In the genomic region with DNA sequence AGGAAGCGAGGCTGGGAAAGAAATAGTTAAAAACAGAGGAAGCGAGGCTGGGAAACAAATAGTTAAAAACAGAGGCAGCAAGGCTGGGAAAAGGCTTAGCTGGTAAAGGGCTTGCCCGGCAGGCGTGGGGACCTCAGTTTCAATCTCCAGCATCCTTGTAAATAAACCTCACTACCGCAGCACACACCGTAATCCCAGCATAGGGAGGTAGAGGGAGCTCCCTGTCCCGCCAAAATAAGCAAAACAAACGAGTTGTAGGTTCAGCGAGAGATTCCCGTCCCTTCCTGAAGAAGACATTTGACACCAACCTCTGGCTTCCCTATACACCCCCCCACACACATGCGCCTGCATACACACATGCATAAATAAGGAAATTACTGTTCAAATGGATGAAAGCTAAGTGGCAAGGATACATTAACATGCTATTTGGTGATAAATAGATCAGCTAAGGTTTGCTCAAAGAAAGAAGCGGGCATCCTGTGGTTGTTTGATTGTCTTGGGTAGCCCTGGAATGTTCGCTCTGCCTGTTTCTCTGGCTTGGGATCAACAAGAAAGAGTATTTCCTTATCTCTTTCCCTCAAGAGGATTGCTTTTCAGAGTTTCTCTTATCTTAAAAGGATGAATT, we compare ENCODE assay signal across 8 mouse cellular contexts. TPM values are rescaled to one million over a fixed set of nuclear protein-coding genes. Genes with fewer than 3 reads are reported as not detected.
DNase-seq lines count a peak whose midpoint lies in the region; ATAC-seq and TF ChIP-seq lines count a peak whose summit lies in the region.

No protein-coding gene starts in this region.

- peak overlapping the region; percentile 68 for H3K4me2 ChIP-seq in heart, embryonic 16.5 days (ENCODE audit: low read depth, low read length)
- peak overlapping the region; percentile 48 for H3K4me2 ChIP-seq in limb, embryonic 14.5 days (replicated peaks; ENCODE audit: low read depth, low read length, severe bottlenecking)
- H3K4me2 ChIP-seq in neural tube, embryonic 15.5 days = peak overlapping the region; percentile 56

- peak overlapping the region; percentile 51 for H3K4me3 ChIP-seq in heart, embryonic 10.5 days
- peak overlapping the region; percentile 35 for H3K4me3 ChIP-seq in heart, embryonic 16.5 days (ENCODE audit: low read length)
- peak overlapping the region; percentile 22 for H3K4me3 ChIP-seq in limb, embryonic 14.5 days (replicated peaks; ENCODE audit: low read length)
- H3K4me3 ChIP-seq in neural tube, embryonic 15.5 days (replicated peaks) = peak overlapping the region; percentile 33

- 5% methylated on average over 13 of the region's 13 CpGs for WGBS in heart, embryonic 10.5 days
- WGBS in heart, embryonic 16.5 days = 4% methylated on average over 13 of the region's 13 CpGs
- 11% methylated on average over 13 of the region's 13 CpGs for WGBS in limb, embryonic 14.5 days
- WGBS in neural tube, embryonic 15.5 days = 19% methylated on average over 13 of the region's 13 CpGs

- no peaks in the 10 kb centered on the region for H3K27me3 ChIP-seq in heart, embryonic 10.5 days (ENCODE audit: insufficient read depth, poor library complexity, severe bottlenecking)
- H3K27me3 ChIP-seq in heart, embryonic 16.5 days (ENCODE audit: control insufficient read depth, insufficient read depth, low read length) = no peaks in the 10 kb centered on the region
- no peaks in the 10 kb centered on the region for H3K27me3 ChIP-seq in limb, embryonic 14.5 days (ENCODE audit: control insufficient read depth, insufficient read depth, low read length)
- H3K27me3 ChIP-seq in neural tube, embryonic 15.5 days (replicated peaks) = no peaks in the 10 kb centered on the region

- no peak for ATAC-seq in heart, embryonic 16.5 days (replicated peaks; ENCODE audit: extremely low read depth, insufficient read depth, low FRiP score)
- ATAC-seq in limb, embryonic 14.5 days (ENCODE audit: low FRiP score, low read depth) = peak; percentile 48; the same call in 1 of the 2 replicates
- peak; percentile 67 for ATAC-seq in neural tube, embryonic 15.5 days (ENCODE audit: low FRiP score)
- ATAC-seq in erythroid progenitor cell, adult 5-6 weeks (replicated peaks; ENCODE audit: low FRiP score, poor library complexity, severe bottlenecking) = no peak

- intact Hi-C loops in left cerebral cortex, postnatal 36 days (cut with DNase I) = loop anchor here (10.0 kb wide), 3 partner anchors 88 to 548 kb away; a partner anchor contains a TSS

- no peak for TF ChIP-seq POLR2A in limb, embryonic 14.5 days (IDR thresholded peaks at IDR 0.05; ENCODE audit: borderline replicate concordance, extremely low read depth, insufficient read depth, insufficient read length)

- H3K9ac ChIP-seq in heart, embryonic 16.5 days (ENCODE audit: low read length) = peak overlapping the region; percentile 35; the same call in 1 of the 2 replicates
- no peak overlapping the region for H3K9ac ChIP-seq in limb, embryonic 14.5 days (ENCODE audit: low read depth, low read length, severe bottlenecking)
- peak overlapping the region; percentile 40 for H3K9ac ChIP-seq in neural tube, embryonic 15.5 days (replicated peaks)

- no peaks in the 10 kb centered on the region for H3K9me3 ChIP-seq in heart, embryonic 10.5 days
- H3K9me3 ChIP-seq in heart, embryonic 16.5 days (replicated peaks; ENCODE audit: control insufficient read depth, low read length) = no peaks in the 10 kb centered on the region
- no peaks in the 10 kb centered on the region for H3K9me3 ChIP-seq in limb, embryonic 14.5 days (ENCODE audit: control insufficient read depth, low read length)
- H3K9me3 ChIP-seq in neural tube, embryonic 15.5 days (replicated peaks) = no peaks in the 10 kb centered on the region

- peak overlapping the region; percentile 37 for H3K27ac ChIP-seq in heart, embryonic 10.5 days
- no peak overlapping the region for H3K27ac ChIP-seq in heart, embryonic 16.5 days (ENCODE audit: low read length)
- no peak overlapping the region for H3K27ac ChIP-seq in limb, embryonic 14.5 days (replicated peaks; ENCODE audit: low read depth, low read length)
- H3K27ac ChIP-seq in neural tube, embryonic 15.5 days (replicated peaks) = no peak overlapping the region

- no peaks in the 10 kb centered on the region for H3K36me3 ChIP-seq in heart, embryonic 10.5 days
- no peaks in the 10 kb centered on the region for H3K36me3 ChIP-seq in heart, embryonic 16.5 days (ENCODE audit: control insufficient read depth, insufficient read depth)
- H3K36me3 ChIP-seq in limb, embryonic 14.5 days (ENCODE audit: control insufficient read depth, insufficient read depth, low read length) = no peaks in the 10 kb centered on the region
- no peaks in the 10 kb centered on the region for H3K36me3 ChIP-seq in neural tube, embryonic 15.5 days

- H3K4me1 ChIP-seq in heart, embryonic 10.5 days = peaks cover 39% of the 10 kb centered on the region
- H3K4me1 ChIP-seq in heart, embryonic 16.5 days (ENCODE audit: control insufficient read depth, insufficient read depth, low read length) = peaks cover 9% of the 10 kb centered on the region
- H3K4me1 ChIP-seq in limb, embryonic 14.5 days (ENCODE audit: control insufficient read depth, insufficient read depth, low read length) = peaks cover 6% of the 10 kb centered on the region
- peaks cover 20% of the 10 kb centered on the region for H3K4me1 ChIP-seq in neural tube, embryonic 15.5 days

- peak; percentile 84 for DNase-seq in heart, embryonic 10.5 days (ENCODE audit: low spot score)
- DNase-seq in heart, adult 9 months (ENCODE audit: low spot score in 2 of 2) = no peak
- DNase-seq in brain, adult 2 months (ENCODE audit: low read depth, low spot score) = peak; percentile 34
- peak; percentile 44 for DNase-seq in limb, embryonic 14.5 days (ENCODE audit: low spot score)
- DNase-seq in left cerebral cortex, postnatal 36 days (ENCODE audit: low spot score in 2 of 2) = no peak

RNA-seq across cellular contexts. Expression of a gene that starts 14.2 kb away (rescaled TPM):
- polyA plus RNA-seq in heart, embryonic 10.5 days (2016; fragmentation: Nextera tagmentation; extraction: Ambion mirVana) = 0.13 TPM in 1 of 2 replicates, not detected in the other
- 0.21 and 0.33 TPM in 2 replicates for polyA plus RNA-seq in heart, embryonic 16.5 days (2015; fragmentation: Nextera tagmentation; extraction: Ambion mirVana)
- 0.04 TPM in 2 replicates for polyA plus RNA-seq in limb, embryonic 14.5 days (2012; rRNA removed)
- not detected in 2 replicates for polyA plus RNA-seq in limb, embryonic 14.5 days (2014; fragmentation: Nextera tagmentation; extraction: Ambion mirVana)
- 0.37 and 0.72 TPM in 2 replicates for polyA plus RNA-seq in neural tube, embryonic 15.5 days (2015; fragmentation: Nextera tagmentation; extraction: Ambion mirVana)
- total RNA-seq in erythroid progenitor cell, adult 5-6 weeks (2015; ENCODE audit: low replicate concordance) = not detected in 2 replicates
- total RNA-seq in erythroid progenitor cell, adult 5-6 weeks (2017; ENCODE audit: low replicate concordance) = not detected in 2 replicates
- under 1 TPM; 0.15 to 0.43 TPM for total RNA-seq in left cerebral cortex, postnatal 36 days (2021)

RNA-seq across cellular contexts. Expression of a gene that starts 25.2 kb away (rescaled TPM):
- 166 and 209 TPM in 2 replicates for polyA plus RNA-seq in heart, embryonic 10.5 days (2016; fragmentation: Nextera tagmentation; extraction: Ambion mirVana)
- 246 and 263 TPM in 2 replicates for polyA plus RNA-seq in heart, embryonic 16.5 days (2015; fragmentation: Nextera tagmentation; extraction: Ambion mirVana)
- polyA plus RNA-seq in limb, embryonic 14.5 days (2012; rRNA removed) = 51.1 and 72.2 TPM in 2 replicates
- polyA plus RNA-seq in limb, embryonic 14.5 days (2014; fragmentation: Nextera tagmentation; extraction: Ambion mirVana) = 119 and 121 TPM in 2 replicates
- polyA plus RNA-seq in neural tube, embryonic 15.5 days (2015; fragmentation: Nextera tagmentation; extraction: Ambion mirVana) = 124 and 131 TPM in 2 replicates
- total RNA-seq in erythroid progenitor cell, adult 5-6 weeks (2015; ENCODE audit: low replicate concordance) = 46.5 and 64.6 TPM in 2 replicates
- total RNA-seq in erythroid progenitor cell, adult 5-6 weeks (2017; ENCODE audit: low replicate concordance) = 46.2 and 53.4 TPM in 2 replicates
- 100 to 1,000 TPM; 107 to 108 TPM for total RNA-seq in left cerebral cortex, postnatal 36 days (2021)

Comparison
In these comparisons a context has a peak if more than half of its experiments do, and no peak if none do; other contexts are left out.
1. DNase-seq: peak in heart, embryonic 10.5 days (single experiment), brain, adult 2 months (single experiment) and limb, embryonic 14.5 days (single experiment); none in heart, adult 9 months (0 of 2) and left cerebral cortex, postnatal 36 days (0 of 2).
2. ATAC-seq: peak in limb, embryonic 14.5 days (single experiment) and neural tube, embryonic 15.5 days (single experiment); none in heart, embryonic 16.5 days (single experiment) and erythroid progenitor cell, adult 5-6 weeks (single experiment).
3. Peak in every context shown above with its lines, with median percentiles within 50 percentile points of each other: H3K4me3 ChIP-seq and H3K4me2 ChIP-seq.